Mouse (Mus musculus) adrenal gland, postnatal 25 days (tissue): ENCODE data around the gene Tmub1. TPM values are rescaled to one million over a fixed set of nuclear protein-coding genes. Genes with fewer than 3 reads are reported as not detected.

ENCODE experiments used
- DNase-seq: peaks from one replicate; pipeline ENCODE4 v3.0.0; 2021; ENCODE audit warnings: mixed read lengths
- total RNA-seq: library from RNA; stranded (reverse); gene quantifications from 2 replicates; pipeline ENCODE4 v1.2.3, GENCODE M21; 2021

The Tmub1 gene
- total RNA-seq, 1 experiment from 2014 or later = 16.8 TPM

GRCm38 (mm10) chr5:24453985-24454303 lies 6.3 kb upstream of the Tmub1 start:
- DNase-seq = no peak

GRCm38 (mm10) chr5:24453283-24453984 lies 5.8 kb upstream of the Tmub1 start:
- DNase-seq = no peak

- peak; percentile 43 for DNase-seq
These were observed 5.1 kb upstream of the Tmub1 start for GRCm38 (mm10) chr5:24452691-24453233.

- peak; percentile 43 for DNase-seq
These were observed 4.5 kb upstream of the Tmub1 start, which contains the start of gene Agap3 for GRCm38 (mm10) chr5:24452030-24452690. TSS of gene Agap3 (plus strand) at chr5:24452177.

GRCm38 (mm10) chr5:24451264-24452029 lies 3.8 kb upstream of the Tmub1 start:
- peak; percentile 91 for DNase-seq

- no peak for DNase-seq
These were observed 1.0 kb downstream of the Tmub1 start for GRCm38 (mm10) chr5:24446630-24447029.

- DNase-seq = no peak
These were observed 2.1 kb downstream of the Tmub1 start for GRCm38 (mm10) chr5:24445428-24446080.

GRCm38 (mm10) chr5:24444746-24445427 lies 2.8 kb downstream of the Tmub1 start, which contains the start of gene Fastk:
TSS of gene Fastk (minus strand) at chr5:24445287.
- peak; percentile 95 for DNase-seq

GRCm38 (mm10) chr5:24443927-24444326 lies 3.7 kb downstream of the Tmub1 start:
- no peak for DNase-seq

GRCm38 (mm10) chr5:24443204-24443603 lies 4.5 kb downstream of the Tmub1 start:
- DNase-seq = no peak

GRCm38 (mm10) chr5:24442029-24442428 lies 5.6 kb downstream of the Tmub1 start:
- no peak for DNase-seq

GRCm38 (mm10) chr5:24441187-24441586 lies 6.5 kb downstream of the Tmub1 start:
- DNase-seq = no peak

- no peak for DNase-seq
These were observed 13.7 kb downstream of the Tmub1 start for GRCm38 (mm10) chr5:24433993-24434392.

GRCm38 (mm10) chr5:24428596-24428995 lies 19.1 kb downstream of the Tmub1 start:
- peak; percentile 59 for DNase-seq

- no peak for DNase-seq
These were observed 19.7 kb downstream of the Tmub1 start for GRCm38 (mm10) chr5:24427981-24428402.

- DNase-seq = no peak
These were observed 20.4 kb downstream of the Tmub1 start for GRCm38 (mm10) chr5:24427285-24427633.

GRCm38 (mm10) chr5:24426556-24427284 lies 20.9 kb downstream of the Tmub1 start:
- DNase-seq = no peak

- no peak for DNase-seq
These were observed 21.6 kb downstream of the Tmub1 start for GRCm38 (mm10) chr5:24426037-24426432.

- peak; percentile 57 for DNase-seq
These were observed 22.1 kb downstream of the Tmub1 start for GRCm38 (mm10) chr5:24425421-24426036.

- peak; percentile 89 for DNase-seq
These were observed 22.7 kb downstream of the Tmub1 start for GRCm38 (mm10) chr5:24424861-24425411.
